Mouse (Mus musculus) lung, embryonic 15.5 days (tissue): ENCODE data around the gene Tas2r143. TPM values are rescaled to one million over a fixed set of nuclear protein-coding genes. Genes with fewer than 3 reads are reported as not detected.
A peak's percentile ranks its signal among the peaks of the same experiment; 100 is the strongest.

ENCODE experiments used
- ATAC-seq: fragments of 200-750 bp; cut with Nextera tagmentation; 2 replicates; pipeline ENCODE4 v1.8.0; 2017; ENCODE audit warnings: moderate number of reproducible peaks, borderline replicate concordance; ENCODE audit not compliant: low FRiP score, low TSS enrichment; ENCODE audit errors: extremely low read depth
- H3K27ac ChIP-seq: fragments of 300-500 bp; sonication (generic); 2 replicates; pipeline ENCODE4 v1.5.1; 2015; ENCODE audit warnings: moderate library complexity, mild to moderate bottlenecking, inconsistent platforms
- H3K27me3 ChIP-seq: fragments of 300-500 bp; sonication (generic); 2 replicates; pipeline ENCODE4 v1.6.1; 2015; ENCODE audit warnings: inconsistent platforms
- H3K36me3 ChIP-seq: fragments of 300-500 bp; sonication (generic); 2 replicates; pipeline ENCODE4 v1.6.1; 2015; ENCODE audit warnings: inconsistent platforms
- H3K4me1 ChIP-seq: fragments of 300-500 bp; sonication (generic); 2 replicates; pipeline ENCODE4 v1.6.1; 2015; ENCODE audit warnings: inconsistent platforms
- H3K4me2 ChIP-seq: fragments of 300-500 bp; sonication (generic); 2 replicates; pipeline ENCODE4 v1.6.1; 2015; ENCODE audit warnings: inconsistent platforms, mild to moderate bottlenecking, moderate library complexity
- H3K4me3 ChIP-seq: fragments of 300-500 bp; sonication (generic); 2 replicates; pipeline ENCODE4 v1.5.1; 2015; ENCODE audit warnings: mild to moderate bottlenecking, inconsistent platforms
- H3K9ac ChIP-seq: fragments of 300-500 bp; sonication (generic); 2 replicates; pipeline ENCODE4 v1.6.1; 2015; ENCODE audit warnings: inconsistent platforms
- H3K9me3 ChIP-seq: fragments of 300-500 bp; sonication (generic); 2 replicates; pipeline ENCODE4 v1.6.1; 2016; ENCODE audit warnings: inconsistent platforms
- WGBS: fragments of 180-500 bp; shearing (Covaris S2); methylation state at CpG from one replicate; pipeline ENCODE4 v1.1.7; 2015; 5-methylcytosine and 5-hydroxymethylcytosine counted together
- polyA plus RNA-seq: library from polyadenylated mRNA; unstranded; fragments of >200 nt; fragmentation: Nextera tagmentation; extraction: Ambion mirVana; gene quantifications from 2 replicates; pipeline ENCODE4 v1.2.1, GENCODE M21; 2015

The Tas2r143 gene
- polyA plus RNA-seq, 1 experiment from 2014 or later: not detected

- H3K27me3 ChIP-seq: no peaks in the 10 kb centered on the region
- no peak for ATAC-seq
- no peak overlapping the region for H3K27ac ChIP-seq
- no peaks in the 10 kb centered on the region for H3K36me3 ChIP-seq
- no peaks in the 10 kb centered on the region for H3K4me1 ChIP-seq
- no peak overlapping the region for H3K4me3 ChIP-seq
- H3K9me3 ChIP-seq: no peaks in the 10 kb centered on the region
- no peak overlapping the region for H3K4me2 ChIP-seq
- no peak overlapping the region for H3K9ac ChIP-seq
- WGBS: 85% methylated on average over 3 of the region's 3 CpGs
Observed at GRCm38 (mm10) chr6:42424472-42424871, 24.4 kb downstream of the Tas2r143 start.

- WGBS: 73% methylated on average over 4 of the region's 4 CpGs
- H3K9ac ChIP-seq: no peak overlapping the region
- ATAC-seq: no peak
- no peaks in the 10 kb centered on the region for H3K9me3 ChIP-seq
- H3K36me3 ChIP-seq: no peaks in the 10 kb centered on the region
- no peak overlapping the region for H3K27ac ChIP-seq
- no peak overlapping the region for H3K4me2 ChIP-seq
- H3K4me1 ChIP-seq: no peaks in the 10 kb centered on the region
- no peaks in the 10 kb centered on the region for H3K27me3 ChIP-seq
- H3K4me3 ChIP-seq: no peak overlapping the region
Observed at GRCm38 (mm10) chr6:42426337-42426736, 26.3 kb downstream of the Tas2r143 start.

GRCm38 (mm10) chr6:42433554-42433953 lies 33.5 kb downstream of the Tas2r143 start:
- Histone ChIP-seq H3K27me3 (no peaks in the 10 kb centered on the region), H3K36me3 (no peaks in the 10 kb centered on the region), H3K4me3 (no peak overlapping the region), H3K9me3 (no peaks in the 10 kb centered on the region), H3K27ac (no peak overlapping the region), H3K4me2 (no peak overlapping the region), H3K4me1 (no peaks in the 10 kb centered on the region), H3K9ac (no peak overlapping the region)
- no peak for ATAC-seq
- WGBS: 38% methylated on average over 2 of the region's 2 CpGs

GRCm38 (mm10) chr6:42434446-42434845 lies 34.4 kb downstream of the Tas2r143 start, which contains the start of gene Tas2r126:
Gene Tas2r126 (plus strand): TSS chr6:42434535.
- no peaks in the 10 kb centered on the region for H3K4me1 ChIP-seq
- no peaks in the 10 kb centered on the region for H3K27me3 ChIP-seq
- WGBS: 69% methylated on average over 6 of the region's 6 CpGs
- ATAC-seq: no peak
- H3K4me2 ChIP-seq: no peak within 1 kb of the TSS
- no peaks in the 10 kb centered on the region for H3K9me3 ChIP-seq
- no peak within 1 kb of the TSS for H3K9ac ChIP-seq
- no peaks in the 10 kb centered on the region for H3K36me3 ChIP-seq
- no peak within 1 kb of the TSS for H3K27ac ChIP-seq
- H3K4me3 ChIP-seq: no peak within 1 kb of the TSS

- Histone ChIP-seq H3K9me3 (no peaks in the 10 kb centered on the region), H3K9ac (no peak overlapping the region), H3K4me1 (no peaks in the 10 kb centered on the region), H3K36me3 (no peaks in the 10 kb centered on the region), H3K27ac (no peak overlapping the region), H3K4me2 (no peak overlapping the region), H3K27me3 (no peaks in the 10 kb centered on the region), H3K4me3 (no peak overlapping the region)
- WGBS: 70% methylated on average over 2 of the region's 2 CpGs
- ATAC-seq: no peak
Observed at GRCm38 (mm10) chr6:42435490-42435889, 35.5 kb downstream of the Tas2r143 start.

GRCm38 (mm10) chr6:42441395-42441794 lies 41.4 kb downstream of the Tas2r143 start:
- Histone ChIP-seq H3K4me3 (no peak overlapping the region), H3K9ac (no peak overlapping the region), H3K4me1 (no peaks in the 10 kb centered on the region), H3K9me3 (no peaks in the 10 kb centered on the region), H3K4me2 (no peak overlapping the region), H3K27me3 (no peaks in the 10 kb centered on the region), H3K36me3 (no peaks in the 10 kb centered on the region), H3K27ac (no peak overlapping the region)
- ATAC-seq: peak; percentile 23; the same call in 1 of the 2 replicates
- WGBS: 54% methylated on average over 2 of the region's 2 CpGs

GRCm38 (mm10) chr6:42444491-42444890 lies 44.5 kb downstream of the Tas2r143 start:
- H3K9me3 ChIP-seq: no peaks in the 10 kb centered on the region
- no peak overlapping the region for H3K27ac ChIP-seq
- 31% methylated on average over 2 of the region's 2 CpGs for WGBS
- H3K9ac ChIP-seq: no peak overlapping the region
- no peaks in the 10 kb centered on the region for H3K36me3 ChIP-seq
- no peaks in the 10 kb centered on the region for H3K27me3 ChIP-seq
- no peak for ATAC-seq
- H3K4me3 ChIP-seq: no peak overlapping the region
- H3K4me2 ChIP-seq: no peak overlapping the region
- no peaks in the 10 kb centered on the region for H3K4me1 ChIP-seq

- Histone ChIP-seq H3K36me3 (no peaks in the 10 kb centered on the region), H3K4me3 (no peak overlapping the region), H3K27ac (no peak overlapping the region), H3K9me3 (no peaks in the 10 kb centered on the region), H3K27me3 (no peaks in the 10 kb centered on the region), H3K4me1 (no peaks in the 10 kb centered on the region), H3K4me2 (no peak overlapping the region), H3K9ac (no peak overlapping the region)
- no peak for ATAC-seq
- WGBS: 67% methylated on average over 2 of the region's 2 CpGs
Observed at GRCm38 (mm10) chr6:42447381-42447780, 47.3 kb downstream of the Tas2r143 start.

Other genes starting within 250 kb of the Tas2r143 start
- gene Tas2r144, start 184.9 kb upstream of the Tas2r143 start, polyA plus RNA-seq: not detected in 2 replicates
- 43.6 and 46.2 TPM in 2 replicates for gene Gstk1, start 154.3 kb upstream of the Tas2r143 start, polyA plus RNA-seq
- gene Tmem139, start 138.3 kb upstream of the Tas2r143 start, polyA plus RNA-seq: 3.6 and 4.1 TPM in 2 replicates
- gene Casp2, start 135.3 kb upstream of the Tas2r143 start, polyA plus RNA-seq: 73.4 and 73.5 TPM in 2 replicates
- gene Clcn1, start 113.6 kb upstream of the Tas2r143 start, polyA plus RNA-seq: 0.14 and 0.24 TPM in 2 replicates
- gene Fam131b, start 75.6 kb upstream of the Tas2r143 start, polyA plus RNA-seq: 0.06 and 0.14 TPM in 2 replicates
- 161 and 167 TPM in 2 replicates for gene Zyx, start 50.6 kb upstream of the Tas2r143 start, polyA plus RNA-seq
- 14.2 and 16.9 TPM in 2 replicates for gene Epha1, start 27.0 kb upstream of the Tas2r143 start, polyA plus RNA-seq
- not detected in 2 replicates for gene Tas2r135, start 5.2 kb downstream of the Tas2r143 start, polyA plus RNA-seq
- gene Tas2r126, start 34.3 kb downstream of the Tas2r143 start, polyA plus RNA-seq: not detected in 2 replicates
- not detected in 2 replicates for gene Olfr458, start 65.0 kb downstream of the Tas2r143 start, polyA plus RNA-seq
- not detected in 2 replicates for gene Olfr457, start 76.1 kb downstream of the Tas2r143 start, polyA plus RNA-seq
- 0.15 TPM in 1 of 2 replicates, not detected in the other for gene Olfr456, start 87.0 kb downstream of the Tas2r143 start, polyA plus RNA-seq
- gene Olfr455, start 147.3 kb downstream of the Tas2r143 start, polyA plus RNA-seq: not detected in 2 replicates
- gene Tcaf3, start 197.5 kb downstream of the Tas2r143 start, polyA plus RNA-seq: not detected in 2 replicates
- 9.0 TPM in 2 replicates for gene Tcaf2, start 245.0 kb downstream of the Tas2r143 start, polyA plus RNA-seq